Mouse (Mus musculus) megakaryocyte progenitor cell, adult 5-6 weeks (primary cell): ENCODE measurements around the gene Cpne2. TPM values are rescaled to one million over a fixed set of nuclear protein-coding genes. Genes with fewer than 3 reads are reported as not detected.

ENCODE experiments used
- ATAC-seq: replicated peaks from 2 replicates; pipeline ENCODE4 v1.8.0; 2016; ENCODE audit warnings: mild to moderate bottlenecking, moderate TSS enrichment, inconsistent platforms; ENCODE audit not compliant: poor library complexity
- total RNA-seq, 2 experiments: library from RNA; stranded (forward) in 1 of 2; stranded (reverse) in 1 of 2; fragments of 157-497, 149-512 nt in 1 of 2; fragments of 200-1000 nt in 1 of 2; gene quantifications; 2 replicates each; pipeline versions ENCODE4 v1.2.3 to v1.2.4; 2015 to 2017

Cpne2 gene
- total RNA-seq (2015): 98.4 and 104 TPM in 2 replicates
- total RNA-seq (2017): 54.1 and 64.9 TPM in 2 replicates

GRCm38 (mm10) chr8:94532873-94533671 lies at the start of gene Cpne2:
Gene Cpne2 (plus strand): TSS chr8:94532990.
- peak; percentile 53 for ATAC-seq

GRCm38 (mm10) chr8:94485288-94485687 lies 47.5 kb upstream of the Cpne2 start:
- no peak for ATAC-seq

GRCm38 (mm10) chr8:94485882-94486281 lies 46.9 kb upstream of the Cpne2 start:
- ATAC-seq: peak; percentile 61

GRCm38 (mm10) chr8:94488016-94488415 lies 44.8 kb upstream of the Cpne2 start:
- ATAC-seq: no peak

- ATAC-seq: peak; percentile 45
These were observed 42.8 kb upstream of the Cpne2 start for GRCm38 (mm10) chr8:94489809-94490483.

GRCm38 (mm10) chr8:94492021-94492681 lies 40.6 kb upstream of the Cpne2 start:
- ATAC-seq: peak; percentile 81

GRCm38 (mm10) chr8:94493240-94493639 lies 39.5 kb upstream of the Cpne2 start:
- ATAC-seq: no peak

GRCm38 (mm10) chr8:94515430-94516208 lies 17.2 kb upstream of the Cpne2 start:
- peak; percentile 69 for ATAC-seq

- ATAC-seq: peak; percentile 36
These were observed 16.6 kb upstream of the Cpne2 start for GRCm38 (mm10) chr8:94516209-94516593.

GRCm38 (mm10) chr8:94516766-94517165 lies 16.0 kb upstream of the Cpne2 start:
- no peak for ATAC-seq

- ATAC-seq: no peak
These were observed 14.5 kb upstream of the Cpne2 start for GRCm38 (mm10) chr8:94518331-94518730.

GRCm38 (mm10) chr8:94519021-94519420 lies 13.8 kb upstream of the Cpne2 start:
- ATAC-seq: no peak

- no peak for ATAC-seq
These were observed 11.3 kb upstream of the Cpne2 start for GRCm38 (mm10) chr8:94521481-94521880.

GRCm38 (mm10) chr8:94522482-94522881 lies 10.3 kb upstream of the Cpne2 start:
- no peak for ATAC-seq

GRCm38 (mm10) chr8:94524554-94524953 lies 8.2 kb upstream of the Cpne2 start:
- ATAC-seq: peak; percentile 57

GRCm38 (mm10) chr8:94527178-94527577 lies 5.6 kb upstream of the Cpne2 start:
- no peak for ATAC-seq

GRCm38 (mm10) chr8:94528245-94528644 lies 4.5 kb upstream of the Cpne2 start:
- ATAC-seq: peak; percentile 80

GRCm38 (mm10) chr8:94529875-94530274 lies 2.9 kb upstream of the Cpne2 start:
- no peak for ATAC-seq

- ATAC-seq: peak; percentile 32
These were observed 2.1 kb upstream of the Cpne2 start for GRCm38 (mm10) chr8:94530643-94531042.

- no peak for ATAC-seq
These were observed 790 bp upstream of the Cpne2 start for GRCm38 (mm10) chr8:94532000-94532399.

GRCm38 (mm10) chr8:94532525-94532872 lies 291 bp upstream of the Cpne2 start:
- ATAC-seq: no peak
